Mouse (Mus musculus) brain, embryonic 14.5 days (tissue): Measurements from ENCODE around the gene Slit3.

Experiments used
- CTCF ChIP-seq: fragments of 200-500 bp; IDR thresholded peaks from 2 replicates; pipeline ENCODE4 v1.5.1; 2012; ENCODE audit warnings: inconsistent platforms, mild to moderate bottlenecking, moderate library complexity, borderline replicate concordance; ENCODE audit not compliant: insufficient read depth, insufficient read length; ENCODE audit errors: extremely low read depth
- POLR2A ChIP-seq: fragments of 200-500 bp; IDR thresholded peaks from 2 replicates; pipeline ENCODE4 v1.6.1; 2012; ENCODE audit warnings: mild to moderate bottlenecking, inconsistent platforms, borderline replicate concordance; ENCODE audit not compliant: poor library complexity, insufficient read depth, insufficient read length, severe bottlenecking; ENCODE audit errors: extremely low read depth

- TF ChIP-seq CTCF (no peak), POLR2A (no peak)
Measured at GRCm38 (mm10) chr11:35612262-35612896, 491.4 kb downstream of the Slit3 start.
